Mouse (Mus musculus): ENCODE results near the gene Nat8f4. TPM values are rescaled to one million over a fixed set of nuclear protein-coding genes. Genes with fewer than 3 reads are reported as not detected.

Nat8f4 gene
- polyA plus RNA-seq (2012; ENCODE audit: low replicate concordance) = 0.14 TPM in 1 of 2 replicates, not detected in the other

DNA sequence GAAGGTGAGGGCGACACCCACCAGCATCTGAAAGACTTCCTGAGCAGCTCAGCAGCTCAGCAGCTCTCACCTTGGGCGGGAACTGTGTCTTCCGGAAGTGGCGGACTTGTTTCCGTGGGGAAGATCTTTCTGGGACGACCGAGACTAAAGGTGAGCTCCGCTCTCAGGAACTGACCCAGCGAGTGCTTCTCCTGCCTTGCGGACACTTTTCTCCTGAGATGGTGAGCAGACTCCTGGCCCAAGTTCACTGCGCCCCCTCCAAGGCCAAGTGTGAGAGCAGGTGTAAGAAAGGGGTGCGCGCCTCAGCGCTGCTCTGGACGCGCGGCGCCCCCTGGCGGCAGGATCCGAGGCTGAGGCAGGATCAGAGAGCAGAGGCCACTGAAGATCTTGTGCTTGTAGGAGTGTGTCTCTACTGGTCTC is at the start of gene Nat8f4:
Gene Nat8f4, minus strand, starts transcription at position 243 of the 420 bp plus-strand sequence.

GRCm38 (mm10) chr6:85915539-85916513 is 11.1 kb upstream of the Nat8f4 start, which contains the start of gene Nat8f1:
Gene Nat8f1 (minus strand): TSS chr6:85915687.

GRCm38 (mm10) chr6:85911587-85911986 is 6.9 kb upstream of the Nat8f4 start, which contains the start of gene Tprkb:
Gene Tprkb (plus strand): TSS chr6:85911865.

GRCm38 (mm10) chr6:85869006-85869405 is 35.7 kb downstream of the Nat8f4 start, which contains the start of gene Nat8f2:
Gene Nat8f2 (minus strand): TSS chr6:85869158.

Other genes with a start within 250 kb of the Nat8f4 start
- not detected in 2 replicates for gene Nat8f7, start 191.7 kb downstream of the Nat8f4 start, polyA plus RNA-seq (2012; ENCODE audit: low replicate concordance)
- not detected in 2 replicates for gene Nat8f3, start 139.1 kb downstream of the Nat8f4 start, polyA plus RNA-seq (2012; ENCODE audit: low replicate concordance)
- not detected in 2 replicates for gene Nat8f6, start 83.9 kb downstream of the Nat8f4 start, polyA plus RNA-seq (2012; ENCODE audit: low replicate concordance)
- not detected in 2 replicates for gene Nat8f5, start 83.9 kb downstream of the Nat8f4 start, polyA plus RNA-seq (2012; ENCODE audit: low replicate concordance)
- not detected in 2 replicates for gene Nat8, start 72.8 kb downstream of the Nat8f4 start, polyA plus RNA-seq (2012; ENCODE audit: low replicate concordance)
- gene Nat8f2, start 35.7 kb downstream of the Nat8f4 start, polyA plus RNA-seq (2012; ENCODE audit: low replicate concordance) = not detected in 2 replicates
- gene Tprkb, start 7.0 kb upstream of the Nat8f4 start, polyA plus RNA-seq (2012; ENCODE audit: low replicate concordance) = 4.3 and 7.6 TPM in 2 replicates
- gene Nat8f1, start 10.8 kb upstream of the Nat8f4 start, polyA plus RNA-seq (2012; ENCODE audit: low replicate concordance) = 1.5 TPM in 1 of 2 replicates, not detected in the other
- 18.3 and 66.5 TPM in 2 replicates for gene Dusp11, start 56.8 kb upstream of the Nat8f4 start, polyA plus RNA-seq (2012; ENCODE audit: low replicate concordance)
- gene Figla, start 111.3 kb upstream of the Nat8f4 start, polyA plus RNA-seq (2012; ENCODE audit: low replicate concordance) = not detected in 2 replicates
- 163 and 253 TPM in 2 replicates for gene Add2, start 123.8 kb upstream of the Nat8f4 start, polyA plus RNA-seq (2012; ENCODE audit: low replicate concordance)